Mouse (Mus musculus): ENCODE results near the gene Ambra1. TPM values are rescaled to one million over a fixed set of nuclear protein-coding genes. Genes with fewer than 3 reads are reported as not detected.

The Ambra1 gene
- total and polyA plus RNA-seq, 3 experiments, result 12.7 to 15.3 (median 14.7) TPM

DNA sequence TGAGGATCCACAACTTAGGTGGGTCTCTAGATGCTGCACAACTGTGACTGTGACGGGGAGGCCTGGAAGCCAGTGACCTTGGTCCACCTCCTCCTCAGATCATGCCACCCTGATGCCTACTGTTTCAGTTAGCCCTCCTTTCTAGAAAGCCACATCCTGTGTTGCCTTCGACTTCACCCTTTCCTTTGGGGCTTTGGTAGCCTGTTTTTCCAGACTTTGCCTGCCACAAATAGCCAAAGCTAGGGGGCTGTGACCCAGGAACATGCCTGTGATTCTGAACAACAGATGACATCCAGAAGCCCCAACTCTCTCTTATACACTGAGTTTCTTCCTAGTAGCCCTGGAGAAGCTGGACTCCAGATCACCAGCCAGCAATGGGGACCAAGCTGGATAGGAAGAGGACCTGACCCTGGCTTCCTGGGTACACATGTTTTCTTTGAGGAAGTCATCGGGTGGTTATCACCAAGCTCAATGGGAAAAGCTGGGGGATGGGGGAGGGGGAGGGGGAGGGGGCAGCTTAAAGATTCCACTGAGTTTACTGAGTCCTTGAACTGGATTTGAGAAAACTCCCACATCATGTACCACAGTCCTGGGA, 234.8 kb downstream of the Ambra1 start:
- WGBS, result 46% methylated on average over 3 of the region's 3 CpGs
- peaks cover 19% of the 10 kb centered on the region for H3K4me1 ChIP-seq (ENCODE audit: control insufficient read depth, insufficient read depth, low read length)
- H3K9ac ChIP-seq (ENCODE audit: low read depth, low read length), result no peak overlapping the region
- intact Hi-C loops (cut with DNase I), result no loop called here
- peaks cover 9% of the 10 kb centered on the region for H3K79me2 ChIP-seq (replicated peaks; ENCODE audit: control insufficient read depth, insufficient read depth, low read length)
- peak overlapping the region; percentile 97 for H3K27ac ChIP-seq
- no peaks in the 10 kb centered on the region for H3K36me3 ChIP-seq (ENCODE audit: control insufficient read depth, insufficient read depth, low read length)
- peak overlapping the region; percentile 75 for H3K4me3 ChIP-seq
- TF ChIP-seq EP300 (IDR thresholded peaks at IDR 0.05; ENCODE audit: insufficient read depth, low read depth, low read length) (no peak), CTCF (IDR thresholded peaks at IDR 0.05) (no peak), POLR2A (IDR thresholded peaks at IDR 0.05; ENCODE audit: insufficient read depth, low read depth, low read length) (no peak)
- H3K27me3 ChIP-seq (ENCODE audit: control insufficient read depth, insufficient read depth, low read length), result no peaks in the 10 kb centered on the region
- no peak for DNase-seq

DNA sequence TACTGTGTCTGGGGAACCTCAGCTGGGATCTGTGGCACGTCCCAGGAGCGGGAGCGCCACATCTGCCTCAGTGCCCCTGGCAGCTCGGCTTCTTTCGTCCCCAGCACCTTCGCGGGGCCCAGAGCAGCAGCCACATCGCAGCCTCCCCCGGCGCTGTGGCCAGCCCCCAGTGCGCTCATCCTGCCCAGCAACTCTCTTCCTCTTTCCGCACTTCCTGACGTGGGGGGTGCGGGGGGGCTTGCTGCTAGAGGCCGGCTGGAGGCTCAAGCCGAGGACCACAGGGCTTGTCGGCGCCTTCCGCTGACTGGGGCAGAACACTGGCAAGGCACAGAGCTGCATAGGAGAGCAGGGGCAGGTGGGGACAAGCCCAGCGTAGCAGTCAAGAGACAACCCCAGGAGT, 235.5 kb downstream of the Ambra1 start:
- peak; percentile 84 to 88 for DNase-seq
- intact Hi-C loops (cut with DNase I), result no loop called here
- Histone ChIP-seq H3K4me1 (ENCODE audit: control insufficient read depth, insufficient read depth, low read length) (peaks cover 19% of the 10 kb centered on the region), H3K9ac (ENCODE audit: low read depth, low read length) (peak overlapping the region; percentile 76), H3K27me3 (ENCODE audit: control insufficient read depth, insufficient read depth, low read length) (no peaks in the 10 kb centered on the region), H3K36me3 (ENCODE audit: control insufficient read depth, insufficient read depth, low read length) (no peaks in the 10 kb centered on the region), H3K27ac (peak overlapping the region; percentile 97), H3K79me2 (replicated peaks; ENCODE audit: control insufficient read depth, insufficient read depth, low read length) (peaks cover 8% of the 10 kb centered on the region), H3K4me3 (peak overlapping the region; percentile 75)
- TF ChIP-seq CTCF (IDR thresholded peaks at IDR 0.05) (no peak), POLR2A (IDR thresholded peaks at IDR 0.05; ENCODE audit: insufficient read depth, low read depth, low read length) (peak; percentile 76), EP300 (IDR thresholded peaks at IDR 0.05; ENCODE audit: insufficient read depth, low read depth, low read length) (0 out of 2 replicates have a peak, but pooled peaks have one; percentile 10)
- WGBS, result 33% methylated on average over 20 of the region's 20 CpGs

DNA sequence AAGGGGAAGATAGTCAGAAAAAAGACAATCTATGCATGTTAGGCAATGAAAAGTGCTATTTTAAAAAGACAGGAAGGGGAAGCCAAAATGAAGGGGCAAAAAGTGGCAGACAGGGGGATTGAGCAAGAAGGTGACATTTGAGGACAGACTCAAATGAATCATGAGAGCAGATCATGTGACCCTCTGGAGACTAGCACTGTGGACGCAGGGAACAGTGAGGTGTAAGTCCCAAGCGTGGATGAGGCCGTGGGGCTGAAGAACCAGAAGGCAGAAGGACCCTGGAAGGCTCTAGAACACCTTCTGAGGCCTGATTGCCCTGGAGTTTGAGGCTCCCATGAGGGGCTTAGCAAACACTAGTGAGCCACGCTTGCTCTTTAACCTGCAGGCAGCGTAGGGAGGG, 236.4 kb downstream of the Ambra1 start:
- Histone ChIP-seq H3K4me1 (ENCODE audit: control insufficient read depth, insufficient read depth, low read length) (peaks cover 23% of the 10 kb centered on the region), H3K27ac (peak overlapping the region; percentile 97), H3K36me3 (ENCODE audit: control insufficient read depth, insufficient read depth, low read length) (no peaks in the 10 kb centered on the region), H3K9ac (ENCODE audit: low read depth, low read length) (no peak overlapping the region), H3K4me3 (no peak overlapping the region), H3K79me2 (replicated peaks; ENCODE audit: control insufficient read depth, insufficient read depth, low read length) (peaks cover 4% of the 10 kb centered on the region), H3K27me3 (ENCODE audit: control insufficient read depth, insufficient read depth, low read length) (no peaks in the 10 kb centered on the region)
- intact Hi-C loops (cut with DNase I), result no loop called here
- DNase-seq, result no peak
- 93% methylated on average over 5 of the region's 5 CpGs for WGBS
- no peak for TF ChIP-seq POLR2A (IDR thresholded peaks at IDR 0.05; ENCODE audit: insufficient read depth, low read depth, low read length)

DNA sequence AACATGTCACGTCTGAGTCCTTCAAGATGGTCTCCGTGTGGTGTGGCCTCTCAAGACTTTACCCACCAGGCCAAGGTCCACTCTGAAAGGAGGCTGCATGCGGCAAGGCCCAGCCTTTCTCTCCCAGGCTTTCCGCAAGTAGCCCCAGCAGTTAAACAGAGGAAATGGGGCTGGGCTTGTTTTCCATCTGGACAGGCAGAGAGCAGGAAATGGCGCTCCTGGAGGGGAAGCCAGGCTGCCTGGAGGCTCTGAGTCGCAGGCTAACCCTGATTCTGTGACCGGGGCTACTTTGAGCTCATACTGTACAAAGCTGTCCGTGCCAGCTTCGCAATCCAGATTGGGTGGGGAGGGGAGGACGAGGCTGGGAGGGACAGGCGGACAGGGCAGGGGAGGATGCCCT, 238.0 kb downstream of the Ambra1 start:
- peak overlapping the region; percentile 44 for H3K9ac ChIP-seq (ENCODE audit: low read depth, low read length)

More for the DNA sequence above, 238.0 kb downstream of the Ambra1 start:
- no peaks in the 10 kb centered on the region for H3K27me3 ChIP-seq (ENCODE audit: control insufficient read depth, insufficient read depth, low read length)
- peaks cover 23% of the 10 kb centered on the region for H3K4me1 ChIP-seq (ENCODE audit: control insufficient read depth, insufficient read depth, low read length)
- intact Hi-C loops (cut with DNase I), result no loop called here
- H3K36me3 ChIP-seq (ENCODE audit: control insufficient read depth, insufficient read depth, low read length), result no peaks in the 10 kb centered on the region
- peak overlapping the region; percentile 87 for H3K27ac ChIP-seq
- TF ChIP-seq POLR2A (IDR thresholded peaks at IDR 0.05; ENCODE audit: insufficient read depth, low read depth, low read length) (peak; percentile 71), CTCF (IDR thresholded peaks at IDR 0.05) (no peak), EP300 (IDR thresholded peaks at IDR 0.05; ENCODE audit: insufficient read depth, low read depth, low read length) (peak; percentile 57; the same call in 1 of the 2 replicates)
- DNase-seq, result peak; percentile 69
- no peak overlapping the region for H3K4me3 ChIP-seq
- H3K79me2 ChIP-seq (replicated peaks; ENCODE audit: control insufficient read depth, insufficient read depth, low read length), result peaks cover 2% of the 10 kb centered on the region
- WGBS, result 39% methylated on average over 11 of the region's 11 CpGs

Small RNAs within 50 kb of the gene (microRNA-seq; reads per million reads assigned to microRNA genes)
- gene Mir6999, result 0 to 0.56 reads per million in 2 experiments

Other genes starting within 250 kb of the Ambra1 start
- 10 to 100 TPM; 47.1 to 52.2 TPM for gene Ckap5, start 203.4 kb upstream of the Ambra1 start, total RNA-seq (2021)
- 7.4 and 16.9 TPM in 2 replicates for gene Ckap5, start 203.4 kb upstream of the Ambra1 start, polyA plus RNA-seq (2012; rRNA removed)
- not detected for gene F2, start 93.7 kb upstream of the Ambra1 start, total RNA-seq (2021)
- gene F2, start 93.7 kb upstream of the Ambra1 start, polyA plus RNA-seq (2012; rRNA removed), result 0.53 TPM in 1 of 2 replicates, not detected in the other
- 1 to 10 TPM; 4.0 to 4.2 TPM for gene Zfp408, start 80.3 kb upstream of the Ambra1 start, total RNA-seq (2021)
- gene Zfp408, start 80.3 kb upstream of the Ambra1 start, polyA plus RNA-seq (2012; rRNA removed), result 5.3 and 6.2 TPM in 2 replicates
- gene Arhgap1, start 80.3 kb upstream of the Ambra1 start, total RNA-seq (2021), result 10 to 100 TPM; 18.6 to 20.7 TPM
- gene Arhgap1, start 80.3 kb upstream of the Ambra1 start, polyA plus RNA-seq (2012; rRNA removed), result 39.0 and 39.7 TPM in 2 replicates
- 10 to 100 TPM; 43.1 to 54.1 TPM for gene Atg13, start 19.6 kb upstream of the Ambra1 start, total RNA-seq (2021)
- 66.4 and 87.7 TPM in 2 replicates for gene Atg13, start 19.6 kb upstream of the Ambra1 start, polyA plus RNA-seq (2012; rRNA removed)
- 1 to 10 TPM; 7.1 to 8.5 TPM for gene Harbi1, start 19.3 kb upstream of the Ambra1 start, total RNA-seq (2021)
- 3.2 and 3.9 TPM in 2 replicates for gene Harbi1, start 19.3 kb upstream of the Ambra1 start, polyA plus RNA-seq (2012; rRNA removed)
- not detected for gene Chrm4, start 197.1 kb downstream of the Ambra1 start, total RNA-seq (2021)
- 0.14 and 0.29 TPM in 2 replicates for gene Chrm4, start 197.1 kb downstream of the Ambra1 start, polyA plus RNA-seq (2012; rRNA removed)
- gene Mdk, start 202.2 kb downstream of the Ambra1 start, total RNA-seq (2021), result 1 to 10 TPM; 2.5 to 2.8 TPM
- gene Mdk, start 202.2 kb downstream of the Ambra1 start, polyA plus RNA-seq (2012; rRNA removed), result 4.1 and 5.4 TPM in 2 replicates
- gene Gm9821, start 215.6 kb downstream of the Ambra1 start, total RNA-seq (2021), result not detected
- gene Gm9821, start 215.6 kb downstream of the Ambra1 start, polyA plus RNA-seq (2012; rRNA removed), result not detected in 2 replicates
- gene Dgkz, start 245.7 kb downstream of the Ambra1 start, total RNA-seq (2021), result 10 to 100 TPM; 35.5 to 37.5 TPM
- 102 and 118 TPM in 2 replicates for gene Dgkz, start 245.7 kb downstream of the Ambra1 start, polyA plus RNA-seq (2012; rRNA removed)

All from heart, adult 2 months (tissue).